Mouse (Mus musculus): ENCODE data around the gene Gltp.

DNA sequence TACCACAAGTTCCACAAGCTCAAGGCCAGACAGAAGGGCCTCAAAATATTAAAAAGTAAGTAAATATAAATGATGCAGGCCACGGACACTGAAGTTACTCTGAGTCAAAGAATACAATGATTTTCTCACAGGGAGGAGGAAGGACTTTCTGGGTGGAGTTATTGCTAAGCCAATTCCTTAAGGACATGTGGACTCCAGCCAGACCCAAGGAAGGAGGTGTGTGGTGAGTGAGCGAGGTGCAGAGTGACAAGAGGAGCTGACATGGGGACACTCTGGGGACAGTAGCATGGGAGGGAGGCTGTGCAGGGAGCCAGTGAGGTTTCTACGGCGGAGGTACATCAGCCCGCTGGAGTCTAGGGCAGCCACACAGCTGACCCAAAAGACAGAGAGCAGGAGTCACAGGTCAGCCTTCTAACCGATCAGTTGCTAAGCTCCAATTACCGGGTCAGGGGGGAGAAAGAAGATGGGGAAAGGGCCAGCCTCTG is 4.0 kb downstream of the Gltp start:
- TF ChIP-seq POLR2A (IDR thresholded peaks at IDR 0.05; ENCODE audit: insufficient read depth, low read depth, low read length) (no peak), CTCF (IDR thresholded peaks at IDR 0.05; ENCODE audit: insufficient read depth, low read depth, low read length) (no peak)

Measured in olfactory bulb, adult 2 months (tissue).